Mouse (Mus musculus): ENCODE results near the gene Rbfox1. TPM values are rescaled to one million over a fixed set of nuclear protein-coding genes. Genes with fewer than 3 reads are reported as not detected.

Rbfox1 gene
- polyA plus RNA-seq, 1 experiment from 2014 or later: 0.71 TPM

GRCm38 (mm10) chr16:6300112-6300511, 415.0 kb downstream of the Rbfox1 start:
- no peak for DNase-seq (ENCODE audit: extremely low spot score, low spot score)
- Histone ChIP-seq H3K4me1 (no peaks in the 10 kb centered on the region), H3K4me3 (no peak overlapping the region), H3K9me3 (no peaks in the 10 kb centered on the region), H3K27me3 (ENCODE audit: poor library complexity, severe bottlenecking) (no peaks in the 10 kb centered on the region), H3K36me3 (replicated peaks) (no peaks in the 10 kb centered on the region), H3K27ac (no peak overlapping the region)
- WGBS: 86% methylated on average over 5 of the region's 5 CpGs

DNA sequence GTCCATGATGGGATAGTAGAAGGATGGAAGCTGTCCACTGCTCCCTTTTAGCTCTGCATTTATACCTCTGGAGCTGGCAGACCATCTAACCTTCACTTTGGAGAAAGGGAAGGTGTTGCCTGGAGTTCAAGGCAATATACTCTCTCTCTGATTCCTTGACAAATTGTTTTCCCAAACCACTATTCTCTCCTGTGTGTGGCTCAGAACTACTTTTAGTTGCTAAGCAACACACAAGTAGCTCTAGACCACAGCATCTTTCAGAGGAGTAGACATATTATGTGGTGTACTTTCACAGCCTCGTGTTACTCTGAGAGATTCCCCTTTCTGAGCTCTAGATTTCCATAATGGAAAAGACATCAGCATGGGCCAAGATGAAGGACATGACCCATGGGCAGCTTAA, 417.9 kb downstream of the Rbfox1 start:
- Histone ChIP-seq H3K9me3 (no peaks in the 10 kb centered on the region), H3K27me3 (ENCODE audit: poor library complexity, severe bottlenecking) (no peaks in the 10 kb centered on the region), H3K36me3 (replicated peaks) (no peaks in the 10 kb centered on the region), H3K4me1 (no peaks in the 10 kb centered on the region), H3K4me3 (no peak overlapping the region), H3K27ac (no peak overlapping the region)
- 91% methylated on average over 1 of the region's 1 CpGs for WGBS
- no peak for DNase-seq (ENCODE audit: extremely low spot score, low spot score)

DNA sequence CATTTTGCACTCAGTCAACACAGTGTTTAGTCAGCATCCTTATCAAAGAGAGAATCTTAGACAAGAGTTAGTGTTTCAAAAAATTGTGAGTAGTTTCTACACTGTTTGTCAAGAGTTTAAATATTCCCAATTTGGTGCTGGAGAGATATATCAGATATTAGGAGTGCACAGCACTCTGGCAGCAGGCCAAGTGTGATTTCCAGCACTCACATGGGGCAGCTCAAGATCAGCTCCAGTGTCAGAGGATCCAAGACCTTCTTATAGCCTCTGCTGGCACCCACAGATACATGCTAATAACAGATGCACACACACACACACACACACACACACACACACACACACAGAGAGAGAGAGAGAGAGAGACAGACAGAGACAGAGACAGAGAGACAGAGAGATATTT, 424.8 kb downstream of the Rbfox1 start:
- Histone ChIP-seq H3K9me3 (no peaks in the 10 kb centered on the region), H3K27me3 (ENCODE audit: poor library complexity, severe bottlenecking) (no peaks in the 10 kb centered on the region), H3K4me1 (no peaks in the 10 kb centered on the region), H3K27ac (no peak overlapping the region), H3K4me3 (no peak overlapping the region), H3K36me3 (replicated peaks) (no peaks in the 10 kb centered on the region)
- no peak for DNase-seq (ENCODE audit: extremely low spot score, low spot score)

DNA sequence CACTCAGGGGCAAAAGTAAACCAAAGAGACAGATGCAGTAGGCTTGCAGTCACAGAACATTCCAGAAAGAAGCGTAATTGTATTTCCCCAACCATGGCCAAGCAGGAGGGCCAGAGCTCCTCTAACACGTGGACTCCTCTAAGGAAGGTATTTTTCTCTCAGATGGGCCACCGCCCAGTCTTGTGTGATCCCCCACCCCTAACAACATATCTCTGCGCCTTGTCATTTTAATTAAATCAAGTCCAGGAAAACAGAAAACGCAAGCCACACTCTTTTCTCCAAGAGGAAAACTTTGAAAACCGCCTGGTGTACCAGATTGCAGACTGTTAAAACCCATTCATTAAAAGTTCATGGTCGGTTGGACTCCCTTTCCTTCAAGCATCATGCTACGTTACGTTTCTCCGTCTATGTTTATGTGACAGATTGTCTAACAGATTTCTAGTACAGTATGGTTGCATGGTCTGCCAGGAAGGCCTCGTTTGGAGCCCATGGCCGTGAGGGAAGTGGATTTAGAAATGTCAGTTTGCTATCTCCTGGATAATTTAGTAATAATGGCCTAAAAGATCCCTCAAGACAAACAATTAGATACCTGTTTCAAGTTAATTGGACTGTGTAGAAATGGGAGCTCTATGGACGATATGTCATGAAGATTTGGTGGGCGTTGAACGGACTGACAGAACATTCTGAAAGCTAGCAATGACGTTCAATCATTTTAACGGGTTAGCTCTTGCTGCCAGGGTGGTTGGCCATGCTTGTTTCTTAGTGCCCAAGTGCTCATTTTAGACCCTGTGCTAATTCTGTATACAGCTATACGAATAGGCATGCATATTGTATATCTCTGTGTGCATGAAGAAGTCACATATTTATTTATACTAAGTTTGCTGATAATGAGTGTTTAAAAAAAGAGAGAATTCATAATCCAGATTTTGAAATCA, 425.9 kb downstream of the Rbfox1 start:
- Histone ChIP-seq H3K4me3 (no peak overlapping the region), H3K4me1 (no peaks in the 10 kb centered on the region), H3K27me3 (ENCODE audit: poor library complexity, severe bottlenecking) (no peaks in the 10 kb centered on the region), H3K9me3 (no peaks in the 10 kb centered on the region), H3K36me3 (replicated peaks) (no peaks in the 10 kb centered on the region), H3K27ac (no peak overlapping the region)
- WGBS: 88% methylated on average over 18 of the region's 18 CpGs
- no peak for DNase-seq (ENCODE audit: extremely low spot score, low spot score)

DNA sequence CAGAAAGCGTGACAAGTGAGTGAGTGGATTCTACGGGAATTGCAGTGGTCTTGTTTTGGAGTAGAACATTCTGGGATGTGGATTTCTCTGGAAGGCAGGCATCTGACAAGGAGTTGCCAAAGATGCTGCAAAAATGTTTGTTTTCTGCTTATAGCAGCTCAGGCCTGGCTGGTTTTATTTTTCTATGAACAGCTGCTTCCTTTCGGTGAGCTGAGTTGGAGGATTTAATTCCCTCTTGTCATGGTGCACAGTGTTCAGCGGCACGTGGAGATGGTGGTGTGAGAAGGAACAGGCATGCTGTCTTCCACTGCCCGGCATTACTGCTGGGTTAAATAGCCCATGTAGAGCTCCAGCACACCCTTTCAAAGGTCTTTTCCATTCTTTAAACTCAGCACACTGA, 428.5 kb downstream of the Rbfox1 start:
- no peaks in the 10 kb centered on the region for H3K36me3 ChIP-seq (replicated peaks)
- no peaks in the 10 kb centered on the region for H3K4me1 ChIP-seq
- no peak overlapping the region for H3K4me3 ChIP-seq
- no peaks in the 10 kb centered on the region for H3K9me3 ChIP-seq
- no peaks in the 10 kb centered on the region for H3K27me3 ChIP-seq (ENCODE audit: poor library complexity, severe bottlenecking)
- WGBS: 87% methylated on average over 6 of the region's 6 CpGs
- no peak overlapping the region for H3K27ac ChIP-seq
- DNase-seq (ENCODE audit: extremely low spot score, low spot score): no peak

GRCm38 (mm10) chr16:6324832-6325231, 439.7 kb downstream of the Rbfox1 start:
- WGBS: 70% methylated on average over 1 of the region's 1 CpGs
- no peak overlapping the region for H3K4me3 ChIP-seq
- no peak for DNase-seq (ENCODE audit: extremely low spot score, low spot score)
- no peaks in the 10 kb centered on the region for H3K36me3 ChIP-seq (replicated peaks)
- no peaks in the 10 kb centered on the region for H3K27me3 ChIP-seq (ENCODE audit: poor library complexity, severe bottlenecking)
- no peak overlapping the region for H3K27ac ChIP-seq
- no peaks in the 10 kb centered on the region for H3K9me3 ChIP-seq
- H3K4me1 ChIP-seq: no peaks in the 10 kb centered on the region; the same call in 1 of the 2 replicates

DNA sequence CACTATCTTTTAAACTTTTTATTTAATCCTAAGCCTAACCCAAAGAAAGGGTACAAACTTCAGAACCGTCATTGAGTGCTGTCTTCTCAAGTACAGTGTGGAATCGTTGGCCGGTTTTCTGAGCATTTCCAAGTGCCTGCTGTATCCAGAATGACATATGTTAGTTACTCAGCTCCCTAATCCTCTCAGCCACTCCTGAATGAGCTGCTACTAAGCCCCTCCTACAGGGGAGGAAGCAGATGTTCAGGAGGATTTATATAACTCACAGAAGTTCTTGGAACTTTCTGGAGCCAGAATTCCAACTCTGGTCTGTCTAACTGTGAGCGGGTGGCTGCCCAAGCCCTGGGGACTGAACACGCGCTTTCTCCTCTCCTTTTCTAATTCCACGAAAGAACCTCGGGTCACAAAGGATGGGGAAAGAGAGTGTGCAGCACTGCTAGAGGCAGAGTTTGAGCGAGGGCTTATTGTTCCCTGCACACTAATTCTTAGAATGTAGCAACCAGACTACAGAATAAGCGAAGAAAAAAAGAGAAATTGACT, 446.3 kb downstream of the Rbfox1 start:
- Histone ChIP-seq H3K27ac (no peak overlapping the region), H3K4me1 (peaks cover 14% of the 10 kb centered on the region), H3K4me3 (no peak overlapping the region), H3K9me3 (no peaks in the 10 kb centered on the region), H3K36me3 (replicated peaks) (no peaks in the 10 kb centered on the region), H3K27me3 (ENCODE audit: poor library complexity, severe bottlenecking) (no peaks in the 10 kb centered on the region)
- DNase-seq (ENCODE audit: extremely low spot score, low spot score): no peak
- WGBS: 63% methylated on average over 10 of the region's 10 CpGs

- DNase-seq (ENCODE audit: extremely low spot score, low spot score): no peak
- H3K4me3 ChIP-seq: no peak overlapping the region
- H3K9me3 ChIP-seq: no peaks in the 10 kb centered on the region
- no peaks in the 10 kb centered on the region for H3K36me3 ChIP-seq (replicated peaks)
- 86% methylated on average over 2 of the region's 2 CpGs for WGBS
- H3K27me3 ChIP-seq (ENCODE audit: poor library complexity, severe bottlenecking): no peaks in the 10 kb centered on the region
- peaks cover 14% of the 10 kb centered on the region for H3K4me1 ChIP-seq
- H3K27ac ChIP-seq: no peak overlapping the region
Observed at GRCm38 (mm10) chr16:6333273-6333672, 448.1 kb downstream of the Rbfox1 start.

DNA sequence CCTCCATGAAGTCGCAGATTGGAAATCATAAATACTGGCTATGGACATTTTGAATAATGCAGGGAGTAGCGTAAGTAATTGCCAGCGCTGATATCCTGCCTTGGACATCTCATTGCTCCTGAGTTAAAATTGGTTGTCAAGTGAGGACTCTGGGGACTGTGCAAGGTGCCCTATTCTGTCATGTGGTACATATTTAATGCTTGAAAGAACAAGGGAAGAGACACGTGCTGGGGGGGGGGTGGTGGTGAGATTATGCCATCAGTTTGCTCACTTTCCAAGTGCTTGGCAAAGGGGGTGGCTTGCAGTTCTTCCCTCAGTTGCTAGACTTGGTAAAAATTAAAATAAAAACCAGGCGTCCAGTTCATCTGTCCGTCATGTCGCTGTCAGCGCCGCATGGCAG, 462.9 kb downstream of the Rbfox1 start:
- WGBS: 30% methylated on average over 9 of the region's 9 CpGs
- no peak for DNase-seq (ENCODE audit: extremely low spot score, low spot score)

GRCm38 (mm10) chr16:6348581-6349241, 463.6 kb downstream of the Rbfox1 start:
- peaks cover 53% of the 10 kb centered on the region for H3K27me3 ChIP-seq (ENCODE audit: poor library complexity, severe bottlenecking)
- H3K36me3 ChIP-seq (replicated peaks): no peaks in the 10 kb centered on the region
- H3K9me3 ChIP-seq: no peaks in the 10 kb centered on the region
- peak; percentile 58 for DNase-seq (ENCODE audit: extremely low spot score, low spot score)
- 1% methylated on average over 40 of the region's 41 CpGs for WGBS
- H3K4me1 ChIP-seq: peaks cover 17% of the 10 kb centered on the region
- H3K4me3 ChIP-seq: peak overlapping the region; percentile 56
- H3K27ac ChIP-seq: peak overlapping the region; percentile 75

More for the DNA sequence above, 462.9 kb downstream of the Rbfox1 start:
- H3K4me3 ChIP-seq: peak overlapping the region; percentile 56
- peak overlapping the region; percentile 75 for H3K27ac ChIP-seq
- peaks cover 17% of the 10 kb centered on the region for H3K4me1 ChIP-seq
- H3K27me3 ChIP-seq (ENCODE audit: poor library complexity, severe bottlenecking): peaks cover 53% of the 10 kb centered on the region
- H3K36me3 ChIP-seq (replicated peaks): no peaks in the 10 kb centered on the region
- H3K9me3 ChIP-seq: no peaks in the 10 kb centered on the region

DNA sequence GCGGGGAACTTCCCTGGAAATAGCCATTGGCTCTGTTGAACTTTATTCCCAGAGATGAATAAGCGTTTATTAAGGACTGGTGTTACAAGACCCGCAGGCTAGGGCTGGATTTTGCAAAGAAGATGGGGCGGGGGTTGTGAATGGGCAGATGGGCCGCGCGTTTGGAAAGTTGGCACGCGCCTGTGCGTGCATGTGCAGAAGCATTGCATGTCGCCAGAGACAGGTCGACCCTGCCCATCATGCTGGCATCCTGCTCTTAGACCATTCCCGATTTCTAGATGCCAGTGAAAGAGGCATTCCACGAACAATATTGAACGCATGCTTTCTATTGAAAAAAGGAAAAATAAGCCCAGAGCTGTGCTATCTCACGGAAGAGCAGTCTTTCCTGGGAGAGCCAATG, 464.2 kb downstream of the Rbfox1 start:
- Histone ChIP-seq H3K27me3 (ENCODE audit: poor library complexity, severe bottlenecking) (peaks cover 53% of the 10 kb centered on the region), H3K4me3 (peak overlapping the region; percentile 56), H3K9me3 (no peaks in the 10 kb centered on the region), H3K4me1 (peaks cover 17% of the 10 kb centered on the region), H3K27ac (no peak overlapping the region), H3K36me3 (replicated peaks) (no peaks in the 10 kb centered on the region)
- 31% methylated on average over 16 of the region's 16 CpGs for WGBS
- DNase-seq (ENCODE audit: extremely low spot score, low spot score): no peak

GRCm38 (mm10) chr16:6350256-6350655, 465.1 kb downstream of the Rbfox1 start:
- DNase-seq (ENCODE audit: extremely low spot score, low spot score): no peak
- Histone ChIP-seq H3K4me1 (peaks cover 17% of the 10 kb centered on the region), H3K27ac (no peak overlapping the region), H3K27me3 (ENCODE audit: poor library complexity, severe bottlenecking) (peaks cover 53% of the 10 kb centered on the region), H3K4me3 (no peak overlapping the region), H3K36me3 (replicated peaks) (no peaks in the 10 kb centered on the region), H3K9me3 (no peaks in the 10 kb centered on the region)
- WGBS: 87% methylated on average over 11 of the region's 11 CpGs

DNA sequence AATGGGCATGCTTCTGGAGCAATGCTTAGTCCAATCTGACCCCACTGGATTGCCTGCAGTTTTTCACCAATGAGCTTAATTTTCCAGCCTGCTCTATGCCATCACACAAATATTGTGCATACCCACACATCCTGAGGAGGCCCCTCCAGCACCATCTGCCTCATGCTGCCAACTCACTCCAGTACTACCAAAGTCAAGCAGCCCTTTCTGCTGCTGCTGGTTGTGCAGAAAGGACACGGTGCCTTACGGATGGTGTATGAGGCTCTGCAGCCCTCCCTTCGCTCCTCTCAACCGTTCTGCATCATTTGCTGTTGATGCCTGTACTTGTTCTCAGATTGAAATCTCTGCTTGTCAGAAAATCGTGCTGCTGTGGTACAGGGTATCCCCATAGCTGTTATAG, 468.0 kb downstream of the Rbfox1 start:
- H3K27ac ChIP-seq: no peak overlapping the region
- no peak for DNase-seq (ENCODE audit: extremely low spot score, low spot score)
- no peaks in the 10 kb centered on the region for H3K9me3 ChIP-seq
- H3K4me1 ChIP-seq: peaks cover 20% of the 10 kb centered on the region
- H3K4me3 ChIP-seq: no peak overlapping the region
- 81% methylated on average over 5 of the region's 5 CpGs for WGBS
- peaks cover 29% of the 10 kb centered on the region for H3K27me3 ChIP-seq (ENCODE audit: poor library complexity, severe bottlenecking)
- H3K36me3 ChIP-seq (replicated peaks): no peaks in the 10 kb centered on the region

All from forebrain, embryonic 10.5 days (tissue).